Mouse (Mus musculus) thymus, adult 2 months (tissue): ENCODE measurements around the gene Rheb. TPM values are rescaled to one million over a fixed set of nuclear protein-coding genes. Genes with fewer than 3 reads are reported as not detected.
"Not testable (repeated sequence)": the region's sequence is repeated elsewhere in the genome, so short reads cannot be mapped to it uniquely, and the experiment has no call there.

Source experiments
- DNase-seq: peaks from one replicate; pipeline ENCODE4 v3.0.0; 2021
- H3K27ac ChIP-seq: fragments of 200-500 bp; 2 replicates; pipeline ENCODE4 v1.5.1; 2012; ENCODE audit warnings: low read length, control low read depth; ENCODE audit not compliant: control insufficient read depth, insufficient read depth
- H3K27me3 ChIP-seq: fragments of 200-500 bp; 2 replicates; pipeline ENCODE4 v1.6.1; 2012; ENCODE audit warnings: mild to moderate bottlenecking, low read length, moderate library complexity, mixed read lengths; ENCODE audit not compliant: control insufficient read depth, insufficient read depth
- H3K36me3 ChIP-seq: fragments of 200-500 bp; 2 replicates; pipeline ENCODE4 v1.6.1; 2012; ENCODE audit warnings: mild to moderate bottlenecking, low read length, moderate library complexity; ENCODE audit not compliant: control insufficient read depth, insufficient read depth
- H3K4me1 ChIP-seq: fragments of 200-500 bp; replicated peaks from 2 replicates; pipeline ENCODE4 v1.6.1; 2012; ENCODE audit warnings: low read length; ENCODE audit not compliant: control insufficient read depth, insufficient read depth
- H3K4me3 ChIP-seq: fragments of 200-500 bp; 2 replicates; pipeline ENCODE4 v1.5.1; 2012; ENCODE audit warnings: mild to moderate bottlenecking, low read length, control low read depth, moderate library complexity; ENCODE audit not compliant: control insufficient read depth, insufficient read depth
- CTCF ChIP-seq: fragments of 200-500 bp; IDR thresholded peaks from 2 replicates; pipeline ENCODE4 v1.5.1; 2012; ENCODE audit warnings: mild to moderate bottlenecking, control low read depth, low read length, moderate library complexity, borderline replicate concordance; ENCODE audit not compliant: control insufficient read depth, poor library complexity, insufficient read depth; ENCODE audit errors: extremely low read depth
- POLR2A ChIP-seq: fragments of 200-500 bp; IDR thresholded peaks from 2 replicates; pipeline ENCODE4 v1.6.1; 2012; ENCODE audit warnings: mild to moderate bottlenecking, low read length, control low read depth, moderate library complexity; ENCODE audit not compliant: control insufficient read depth, poor library complexity, insufficient read depth; ENCODE audit errors: extremely low read depth
- WGBS: fragments of 180-500 bp; shearing (Covaris S2); methylation state at CpG from one replicate; pipeline ENCODE4 v1.1.7; 2018; 5-methylcytosine and 5-hydroxymethylcytosine counted together
- polyA plus RNA-seq: library from polyadenylated mRNA; depleted of rRNA; stranded (reverse); fragments of >200 nt; gene quantifications from 2 replicates; pipeline ENCODE4 v1.2.3, GENCODE M21; 2012

Gene Rheb
- polyA plus RNA-seq, 1 experiment = 23.1 TPM

GRCm38 (mm10) chr5:24779881-24780512 is 62.4 kb downstream of the Rheb start:
- no peaks in the 10 kb centered on the region for H3K27me3 ChIP-seq
- H3K4me1 ChIP-seq = peaks cover 6% of the 10 kb centered on the region
- peak; percentile 28 for DNase-seq
- TF ChIP-seq CTCF (no peak), POLR2A (no peak)
- H3K27ac ChIP-seq = no peak overlapping the region
- H3K4me3 ChIP-seq = no peak overlapping the region
- WGBS = 47% methylated on average over 15 of the region's 15 CpGs
- no peaks in the 10 kb centered on the region for H3K36me3 ChIP-seq

- no peak for DNase-seq
- Histone ChIP-seq H3K4me1 (peaks cover 6% of the 10 kb centered on the region), H3K27ac (no peak overlapping the region), H3K36me3 (no peaks in the 10 kb centered on the region), H3K27me3 (no peaks in the 10 kb centered on the region), H3K4me3 (no peak overlapping the region)
- TF ChIP-seq POLR2A = no peak
- no peak for TF ChIP-seq CTCF
Observed at GRCm38 (mm10) chr5:24779321-24779720, 63.1 kb downstream of the Rheb start.

GRCm38 (mm10) chr5:24778843-24779140 is 63.6 kb downstream of the Rheb start:
- Histone ChIP-seq H3K27me3 (no peaks in the 10 kb centered on the region), H3K27ac (no peak overlapping the region), H3K4me1 (peaks cover 6% of the 10 kb centered on the region), H3K4me3 (no peak overlapping the region), H3K36me3 (no peaks in the 10 kb centered on the region)
- 84% methylated on average over 13 of the region's 13 CpGs for WGBS
- no peak for TF ChIP-seq CTCF
- no peak for TF ChIP-seq POLR2A
- no peak for DNase-seq

- H3K4me3 ChIP-seq = no peak overlapping the region
- peaks cover 6% of the 10 kb centered on the region for H3K4me1 ChIP-seq
- TF ChIP-seq POLR2A (no peak), CTCF (no peak)
- DNase-seq = no peak
- 84% methylated on average over 17 of the region's 17 CpGs for WGBS
- no peak overlapping the region for H3K27ac ChIP-seq
- H3K27me3 ChIP-seq = no peaks in the 10 kb centered on the region
- H3K36me3 ChIP-seq = no peaks in the 10 kb centered on the region
Observed at GRCm38 (mm10) chr5:24778082-24778842, 64.2 kb downstream of the Rheb start.

GRCm38 (mm10) chr5:24776681-24777080 is 65.7 kb downstream of the Rheb start:
- H3K4me3 ChIP-seq = no peak overlapping the region
- H3K4me1 ChIP-seq = peaks cover 6% of the 10 kb centered on the region
- H3K27ac ChIP-seq = no peak overlapping the region
- 45% methylated on average over 4 of the region's 4 CpGs for WGBS
- H3K36me3 ChIP-seq = no peaks in the 10 kb centered on the region
- no peaks in the 10 kb centered on the region for H3K27me3 ChIP-seq
- 0 out of 2 replicates have a peak, but pooled peaks have one; percentile 34 for TF ChIP-seq CTCF
- no peak for TF ChIP-seq POLR2A
- DNase-seq = peak; percentile 29

GRCm38 (mm10) chr5:24774549-24774948 is 67.9 kb downstream of the Rheb start:
- not testable (repeated sequence) for H3K4me3 ChIP-seq, H3K36me3 ChIP-seq, H3K27me3 ChIP-seq, H3K27ac ChIP-seq, H3K4me1 ChIP-seq, DNase-seq
- 97% methylated on average over 16 of the region's 16 CpGs for WGBS

- WGBS = 89% methylated on average over 18 of the region's 18 CpGs
- no peak within 1 kb of the TSS for H3K4me3 ChIP-seq
- no peak for TF ChIP-seq POLR2A
- no peak for TF ChIP-seq CTCF
- no peaks in the 10 kb centered on the region for H3K36me3 ChIP-seq
- H3K27me3 ChIP-seq = no peaks in the 10 kb centered on the region
- H3K27ac ChIP-seq = no peak within 1 kb of the TSS
- H3K4me1 ChIP-seq = no peaks in the 10 kb centered on the region
- no peak for DNase-seq
Observed at GRCm38 (mm10) chr5:24757816-24758215, 84.6 kb downstream of the Rheb start, which contains the start of gene Crygn. Gene Crygn, minus strand, starts transcription at chr5:24758008.
